Mouse (Mus musculus): Measurements from ENCODE around the gene Gk5. TPM values are rescaled to one million over a fixed set of nuclear protein-coding genes. Genes with fewer than 3 reads are reported as not detected.

Gene Gk5
- total RNA-seq, 1 experiment, result 12.7 TPM

GRCm38 (mm10) chr9:96197806-96198205 lies 78.6 kb downstream of the Gk5 start:
- in situ Hi-C loops (cut with MboI; ENCODE audit: low sequenced_read_pairs in 2 of 2, unreplicated experiment in 2 of 2), result no loop called here
- Histone ChIP-seq H3K9ac (ENCODE audit: insufficient read depth, low read depth, low read length, poor library complexity, severe bottlenecking) (no peak overlapping the region), H3K36me3 (ENCODE audit: control insufficient read depth, insufficient read depth, low read length, poor library complexity, severe bottlenecking) (no peaks in the 10 kb centered on the region), H3K4me1 (ENCODE audit: control insufficient read depth in 2 of 2, insufficient read depth in 2 of 2, low read length in 2 of 2, poor library complexity in 1 of 2) (peaks cover 4 to 6% of the 10 kb centered on the region in 2 experiments), H3K4me3 (ENCODE audit: insufficient read depth in 1 of 2, low read depth in 1 of 2, low read length in 2 of 2, poor library complexity in 1 of 2, severe bottlenecking in 1 of 2) (peak overlapping the region; percentile 5 to 86; a peak in 2 of 4 replicates), H3K27ac (ENCODE audit: insufficient read depth, low read depth, low read length, poor library complexity, severe bottlenecking) (no peak overlapping the region), H3K9me3 (ENCODE audit: control insufficient read depth, insufficient read depth, low read depth, low read length) (no peaks in the 10 kb centered on the region)
- no peak for DNase-seq (ENCODE audit: low read depth, low spot score)
- no peak for TF ChIP-seq HCFC1 (IDR thresholded peaks at IDR 0.05; ENCODE audit: borderline replicate concordance, insufficient read depth, low read length)
- no peak for TF ChIP-seq CHD2 (IDR thresholded peaks at IDR 0.05; ENCODE audit: low read depth, low read length)
- TF ChIP-seq MAFK (IDR thresholded peaks at IDR 0.05; ENCODE audit: insufficient read depth, low read depth, low read length), result no peak
- TF ChIP-seq ZNF384 (IDR thresholded peaks at IDR 0.05; ENCODE audit: low read depth, low read length), result no peak
- no peak for TF ChIP-seq ZC3H11A (IDR thresholded peaks at IDR 0.05; ENCODE audit: borderline replicate concordance, low read depth, low read length)

GRCm38 (mm10) chr9:96203663-96204062 lies 84.5 kb downstream of the Gk5 start:
- in situ Hi-C loops (cut with MboI; ENCODE audit: low sequenced_read_pairs in 2 of 2, unreplicated experiment in 2 of 2), result no loop called here
- no peak for DNase-seq (ENCODE audit: low read depth, low spot score)
- Histone ChIP-seq H3K9ac (ENCODE audit: insufficient read depth, low read depth, low read length, poor library complexity, severe bottlenecking) (no peak overlapping the region), H3K36me3 (ENCODE audit: control insufficient read depth, insufficient read depth, low read length, poor library complexity, severe bottlenecking) (peaks cover 4% of the 10 kb centered on the region; the same call in 1 of the 2 replicates), H3K4me1 (ENCODE audit: control insufficient read depth in 2 of 2, insufficient read depth in 2 of 2, low read length in 2 of 2, poor library complexity in 1 of 2) (no peaks in the 10 kb centered on the region), H3K27ac (ENCODE audit: insufficient read depth, low read depth, low read length, poor library complexity, severe bottlenecking) (no peak overlapping the region), H3K9me3 (ENCODE audit: control insufficient read depth, insufficient read depth, low read depth, low read length) (no peaks in the 10 kb centered on the region), H3K4me3 (ENCODE audit: insufficient read depth in 1 of 2, low read depth in 1 of 2, low read length in 2 of 2, poor library complexity in 1 of 2, severe bottlenecking in 1 of 2) (no peak overlapping the region)
- TF ChIP-seq MAFK (IDR thresholded peaks at IDR 0.05; ENCODE audit: insufficient read depth, low read depth, low read length), result no peak
- TF ChIP-seq ZC3H11A (IDR thresholded peaks at IDR 0.05; ENCODE audit: borderline replicate concordance, low read depth, low read length), result no peak
- TF ChIP-seq ZNF384 (IDR thresholded peaks at IDR 0.05; ENCODE audit: low read depth, low read length), result no peak
- no peak for TF ChIP-seq CHD2 (IDR thresholded peaks at IDR 0.05; ENCODE audit: low read depth, low read length)
- TF ChIP-seq HCFC1 (IDR thresholded peaks at IDR 0.05; ENCODE audit: borderline replicate concordance, insufficient read depth, low read length), result no peak

- no peak for DNase-seq (ENCODE audit: low read depth, low spot score)
- TF ChIP-seq HCFC1 (IDR thresholded peaks at IDR 0.05; ENCODE audit: borderline replicate concordance, insufficient read depth, low read length) (no peak), ZNF384 (IDR thresholded peaks at IDR 0.05; ENCODE audit: low read depth, low read length) (no peak), MAFK (IDR thresholded peaks at IDR 0.05; ENCODE audit: insufficient read depth, low read depth, low read length) (no peak), ZC3H11A (IDR thresholded peaks at IDR 0.05; ENCODE audit: borderline replicate concordance, low read depth, low read length) (no peak), CHD2 (IDR thresholded peaks at IDR 0.05; ENCODE audit: low read depth, low read length) (no peak)
- Histone ChIP-seq H3K9me3 (ENCODE audit: control insufficient read depth, insufficient read depth, low read depth, low read length) (no peaks in the 10 kb centered on the region), H3K4me1 (ENCODE audit: control insufficient read depth in 2 of 2, insufficient read depth in 2 of 2, low read length in 2 of 2, poor library complexity in 1 of 2) (no peaks in the 10 kb centered on the region), H3K4me3 (ENCODE audit: insufficient read depth in 1 of 2, low read depth in 1 of 2, low read length in 2 of 2, poor library complexity in 1 of 2, severe bottlenecking in 1 of 2) (no peak overlapping the region), H3K27ac (ENCODE audit: insufficient read depth, low read depth, low read length, poor library complexity, severe bottlenecking) (no peak overlapping the region), H3K36me3 (ENCODE audit: control insufficient read depth, insufficient read depth, low read length, poor library complexity, severe bottlenecking) (peaks cover 4% of the 10 kb centered on the region; the same call in 1 of the 2 replicates), H3K9ac (ENCODE audit: insufficient read depth, low read depth, low read length, poor library complexity, severe bottlenecking) (no peak overlapping the region)
- in situ Hi-C loops (cut with MboI; ENCODE audit: low sequenced_read_pairs in 2 of 2, unreplicated experiment in 2 of 2), result no loop called here
Observed at GRCm38 (mm10) chr9:96207428-96207827, 88.3 kb downstream of the Gk5 start.

- TF ChIP-seq MAFK (IDR thresholded peaks at IDR 0.05; ENCODE audit: insufficient read depth, low read depth, low read length) (no peak), ZNF384 (IDR thresholded peaks at IDR 0.05; ENCODE audit: low read depth, low read length) (no peak), HCFC1 (IDR thresholded peaks at IDR 0.05; ENCODE audit: borderline replicate concordance, insufficient read depth, low read length) (no peak), ZC3H11A (IDR thresholded peaks at IDR 0.05; ENCODE audit: borderline replicate concordance, low read depth, low read length) (no peak), CHD2 (IDR thresholded peaks at IDR 0.05; ENCODE audit: low read depth, low read length) (no peak)
- no peak overlapping the region for H3K4me3 ChIP-seq (ENCODE audit: insufficient read depth in 1 of 2, low read depth in 1 of 2, low read length in 2 of 2, poor library complexity in 1 of 2, severe bottlenecking in 1 of 2)
- no peak for DNase-seq (ENCODE audit: low read depth, low spot score)
Observed at GRCm38 (mm10) chr9:96213036-96213645, 94.0 kb downstream of the Gk5 start.

More at GRCm38 (mm10) chr9:96213036-96213645, 94.0 kb downstream of the Gk5 start:
- Histone ChIP-seq H3K27ac (ENCODE audit: insufficient read depth, low read depth, low read length, poor library complexity, severe bottlenecking) (no peak overlapping the region), H3K9me3 (ENCODE audit: control insufficient read depth, insufficient read depth, low read depth, low read length) (no peaks in the 10 kb centered on the region), H3K36me3 (ENCODE audit: control insufficient read depth, insufficient read depth, low read length, poor library complexity, severe bottlenecking) (0 out of 2 replicates have a peak, but pooled peaks cover 2% of the 10 kb centered on the region), H3K9ac (ENCODE audit: insufficient read depth, low read depth, low read length, poor library complexity, severe bottlenecking) (no peak overlapping the region), H3K4me1 (ENCODE audit: control insufficient read depth in 2 of 2, insufficient read depth in 2 of 2, low read length in 2 of 2, poor library complexity in 1 of 2) (0 out of 4 replicates have a peak, but pooled peaks cover 0 to 3% of the 10 kb centered on the region in 2 experiments)
- in situ Hi-C loops (cut with MboI; ENCODE audit: low sequenced_read_pairs in 2 of 2, unreplicated experiment in 2 of 2), result no loop called here

Measured in ES-E14 (cell line).